Mouse (Mus musculus) lung, postnatal 25 days (tissue): ENCODE measurements around the gene Tmem254c.
"Not testable (repeated sequence)": the region's sequence is repeated elsewhere in the genome, so short reads cannot be mapped to it uniquely, and the experiment has no call there.

ENCODE experiments used
- DNase-seq: peaks from one replicate; pipeline ENCODE4 v3.0.0; 2022; ENCODE audit warnings: low spot score

Tmem254c gene

GRCm38 (mm10) chr14:26067325-26067633, at the start of gene Tmem254c:
Gene Tmem254c (minus strand): TSS chr14:26067355.
- DNase-seq: not testable (repeated sequence)

GRCm38 (mm10) chr14:26097622-26098021, 30.5 kb upstream of the Tmem254c start:
- DNase-seq: not testable (repeated sequence)

GRCm38 (mm10) chr14:26081997-26082396, 14.8 kb upstream of the Tmem254c start, which contains the start of gene Cphx3:
Gene Cphx3 (plus strand): TSS chr14:26082297.
- DNase-seq: not testable (repeated sequence)

GRCm38 (mm10) chr14:26081216-26081615, 14.1 kb upstream of the Tmem254c start, which contains the start of gene Cphx2:
Gene Cphx2 (plus strand): TSS chr14:26081516.
- DNase-seq: not testable (repeated sequence)

- DNase-seq: not testable (repeated sequence)
These were observed 9.7 kb upstream of the Tmem254c start for GRCm38 (mm10) chr14:26076620-26077390.

- not testable (repeated sequence) for DNase-seq
These were observed 406 bp downstream of the Tmem254c start for GRCm38 (mm10) chr14:26066574-26067324.

- DNase-seq: not testable (repeated sequence)
These were observed 7.8 kb downstream of the Tmem254c start for GRCm38 (mm10) chr14:26059362-26059761.

- DNase-seq: not testable (repeated sequence)
These were observed 9.0 kb downstream of the Tmem254c start for GRCm38 (mm10) chr14:26058184-26058583.

- not testable (repeated sequence) for DNase-seq
These were observed 18.4 kb downstream of the Tmem254c start for GRCm38 (mm10) chr14:26048767-26049166.

GRCm38 (mm10) chr14:26047026-26047425, 20.1 kb downstream of the Tmem254c start:
- not testable (repeated sequence) for DNase-seq

- DNase-seq: not testable (repeated sequence)
These were observed 22.1 kb downstream of the Tmem254c start for GRCm38 (mm10) chr14:26045007-26045406.

GRCm38 (mm10) chr14:26042611-26043010, 24.5 kb downstream of the Tmem254c start, which contains the start of gene Gm9780:
Gene Gm9780 (minus strand): TSS chr14:26042711.
- DNase-seq: not testable (repeated sequence)

GRCm38 (mm10) chr14:26035439-26035838, 31.7 kb downstream of the Tmem254c start:
- DNase-seq: not testable (repeated sequence)

GRCm38 (mm10) chr14:26034364-26034763, 32.8 kb downstream of the Tmem254c start:
- not testable (repeated sequence) for DNase-seq

- not testable (repeated sequence) for DNase-seq
These were observed 41.5 kb downstream of the Tmem254c start for GRCm38 (mm10) chr14:26025653-26026052.

- not testable (repeated sequence) for DNase-seq
These were observed 44.3 kb downstream of the Tmem254c start for GRCm38 (mm10) chr14:26022831-26023230.

GRCm38 (mm10) chr14:26021555-26021954, 45.6 kb downstream of the Tmem254c start:
- not testable (repeated sequence) for DNase-seq

GRCm38 (mm10) chr14:26016414-26016813, 50.7 kb downstream of the Tmem254c start:
- DNase-seq: not testable (repeated sequence)
